Comparison of ENCODE assay signal across 16 mouse cellular contexts in genomic region chr10:80682003-80682402, GRCm38 (mm10). TPM values are rescaled to one million over a fixed set of nuclear protein-coding genes. Genes with fewer than 3 reads are reported as not detected.
DNase-seq lines count a peak whose midpoint lies in the region; ATAC-seq and TF ChIP-seq lines count a peak whose summit lies in the region.
"Had no signal": no experiment of that assay in that cellular context is flagged by ENCODE, and none has a peak within 500 bp of the region (broad histone marks: within the 10 kb centered on the region; RNA-seq: fewer than 3 reads in every experiment).

No protein-coding gene starts in this region.

- 34% methylated on average over 6 of the region's 6 CpGs for WGBS in thymus, adult 2 months
- WGBS in bone marrow, adult 2 months = 53% methylated on average over 6 of the region's 6 CpGs
- 95% methylated on average over 6 of the region's 6 CpGs for WGBS in midbrain, embryonic 15.5 days

- H3K27ac ChIP-seq in thymus, adult 2 months (ENCODE audit: control insufficient read depth, insufficient read depth, low read length) = peak overlapping the region; percentile 94
- peak overlapping the region; percentile 12; the same call in 1 of the 2 replicates for H3K27ac ChIP-seq in bone marrow, adult 2 months (ENCODE audit: control insufficient read depth, insufficient read depth, low read depth, low read length, poor library complexity)
- H3K27ac ChIP-seq in midbrain, embryonic 15.5 days = no peak overlapping the region
- H3K27ac ChIP-seq: embryonic facial prominence, embryonic 13.5 days; kidney, embryonic 15.5 days; neural tube, embryonic 12.5 days had no signal

- no peak for TF ChIP-seq POLR2A in thymus, adult 2 months (IDR thresholded peaks at IDR 0.05; ENCODE audit: control insufficient read depth, extremely low read depth, insufficient read depth, low read length, poor library complexity)
- TF ChIP-seq POLR2A in bone marrow, adult 2 months (IDR thresholded peaks at IDR 0.05; ENCODE audit: borderline replicate concordance, control insufficient read depth, low read depth, low read length) = no peak

- no peaks in the 10 kb centered on the region for H3K27me3 ChIP-seq in thymus, adult 2 months (ENCODE audit: control insufficient read depth, insufficient read depth, low read length)
- H3K27me3 ChIP-seq in midbrain, embryonic 15.5 days (replicated peaks) = no peaks in the 10 kb centered on the region
- H3K27me3 ChIP-seq: embryonic facial prominence, embryonic 13.5 days; kidney, embryonic 15.5 days; neural tube, embryonic 12.5 days had no signal

- H3K9ac ChIP-seq in midbrain, embryonic 15.5 days = no peak overlapping the region
- H3K9ac ChIP-seq: embryonic facial prominence, embryonic 13.5 days; forebrain, postnatal 0 days; kidney, embryonic 15.5 days; neural tube, embryonic 12.5 days had no signal

- no peak for TF ChIP-seq CTCF in thymus, adult 2 months (IDR thresholded peaks at IDR 0.05; ENCODE audit: borderline replicate concordance, control insufficient read depth, extremely low read depth, insufficient read depth, low read length, poor library complexity)
- no peak for TF ChIP-seq CTCF in bone marrow, adult 2 months (IDR thresholded peaks at IDR 0.05; ENCODE audit: control insufficient read depth, insufficient read depth, low read length)

- no peak for ATAC-seq in midbrain, embryonic 15.5 days (replicated peaks)
- ATAC-seq: forebrain, postnatal 0 days had no signal

- H3K4me2 ChIP-seq in midbrain, embryonic 15.5 days = no peak overlapping the region
- H3K4me2 ChIP-seq: embryonic facial prominence, embryonic 13.5 days; kidney, embryonic 15.5 days; neural tube, embryonic 12.5 days had no signal

- peaks cover 23% of the 10 kb centered on the region for H3K36me3 ChIP-seq in thymus, adult 2 months (ENCODE audit: control insufficient read depth, insufficient read depth, low read length)
- peaks cover 21% of the 10 kb centered on the region for H3K36me3 ChIP-seq in midbrain, embryonic 15.5 days (replicated peaks)

- peak; percentile 42 for DNase-seq in thymus, adult 2 months
- DNase-seq in thymus, adult 18-20 months = no peak
- peak; percentile 78 to 80 for DNase-seq in natural killer cell, adult 2 months (ENCODE audit: low spot score in 2 of 2)
- no peak for DNase-seq in right cerebral cortex, postnatal 10 days (ENCODE audit: low spot score in 2 of 2)
- no peak for DNase-seq in adrenal gland, adult (ENCODE audit: inconsistent age in 2 of 2, low spot score in 1 of 2)
- DNase-seq: adrenal gland, postnatal 14 days; cerebellum, adult 2 months; forebrain, postnatal 0 days; gastrocnemius, postnatal 25 days; lung, postnatal 10 days; right cerebral cortex, postnatal 25 days had no signal

- no peak overlapping the region for H3K4me3 ChIP-seq in thymus, adult 2 months (ENCODE audit: control insufficient read depth, insufficient read depth, low read length)
- no peak overlapping the region for H3K4me3 ChIP-seq in bone marrow, adult 2 months (replicated peaks; ENCODE audit: control insufficient read depth, low read depth, low read length)
- no peak overlapping the region for H3K4me3 ChIP-seq in midbrain, embryonic 15.5 days
- H3K4me3 ChIP-seq: embryonic facial prominence, embryonic 13.5 days; kidney, embryonic 15.5 days; neural tube, embryonic 12.5 days had no signal

- peaks cover 64% of the 10 kb centered on the region for H3K4me1 ChIP-seq in thymus, adult 2 months (replicated peaks; ENCODE audit: control insufficient read depth, insufficient read depth, low read length)
- peaks cover 19% of the 10 kb centered on the region for H3K4me1 ChIP-seq in bone marrow, adult 2 months (ENCODE audit: control insufficient read depth, insufficient read depth, low read length)
- peaks cover 16% of the 10 kb centered on the region for H3K4me1 ChIP-seq in midbrain, embryonic 15.5 days

- H3K9me3 ChIP-seq in midbrain, embryonic 15.5 days = no peaks in the 10 kb centered on the region
- H3K9me3 ChIP-seq: embryonic facial prominence, embryonic 13.5 days; kidney, embryonic 15.5 days; neural tube, embryonic 12.5 days had no signal

RNA-seq across cellular contexts. Expression of gene Mknk2, which starts 4.1 kb away (rescaled TPM):
- 606 and 621 TPM in 2 replicates for polyA plus RNA-seq in thymus, adult 2 months (2012; rRNA removed)
- polyA plus RNA-seq in bone marrow, adult 2 months (2011; ENCODE audit: insufficient read depth, insufficient read length, low replicate concordance, missing spikeins) = 70.5 and 89.6 TPM in 2 replicates
- 61.5 and 66.6 TPM in 2 replicates for polyA plus RNA-seq in midbrain, embryonic 15.5 days (2015; fragmentation: Nextera tagmentation; extraction: Ambion mirVana)

RNA-seq across cellular contexts. Expression of gene Mob3a, which starts 19.8 kb away (rescaled TPM):
- 252 and 261 TPM in 2 replicates for polyA plus RNA-seq in thymus, adult 2 months (2012; rRNA removed)
- 16.3 and 45.8 TPM in 2 replicates for polyA plus RNA-seq in bone marrow, adult 2 months (2011; ENCODE audit: insufficient read depth, insufficient read length, low replicate concordance, missing spikeins)
- polyA plus RNA-seq in midbrain, embryonic 15.5 days (2015; fragmentation: Nextera tagmentation; extraction: Ambion mirVana) = 63.4 and 64.3 TPM in 2 replicates

RNA-seq across cellular contexts. Expression of gene Izumo4, which starts 20.0 kb away (rescaled TPM):
- 56.4 and 66.9 TPM in 2 replicates for polyA plus RNA-seq in thymus, adult 2 months (2012; rRNA removed)
- polyA plus RNA-seq in bone marrow, adult 2 months (2011; ENCODE audit: insufficient read depth, insufficient read length, low replicate concordance, missing spikeins) = 22.9 and 33.3 TPM in 2 replicates
- polyA plus RNA-seq in midbrain, embryonic 15.5 days (2015; fragmentation: Nextera tagmentation; extraction: Ambion mirVana) = 42.9 and 50.9 TPM in 2 replicates

RNA-seq across cellular contexts. Expression of gene Btbd2, which starts 25.1 kb away (rescaled TPM):
- 94.7 and 103 TPM in 2 replicates for polyA plus RNA-seq in thymus, adult 2 months (2012; rRNA removed)
- polyA plus RNA-seq in bone marrow, adult 2 months (2011; ENCODE audit: insufficient read depth, insufficient read length, low replicate concordance, missing spikeins) = 7.0 and 22.1 TPM in 2 replicates
- 85.9 and 90.4 TPM in 2 replicates for polyA plus RNA-seq in midbrain, embryonic 15.5 days (2015; fragmentation: Nextera tagmentation; extraction: Ambion mirVana)

RNA-seq across cellular contexts. Expression of gene Csnk1g2, which starts 59.4 kb away (rescaled TPM):
- 492 and 499 TPM in 2 replicates for polyA plus RNA-seq in thymus, adult 2 months (2012; rRNA removed)
- polyA plus RNA-seq in bone marrow, adult 2 months (2011; ENCODE audit: insufficient read depth, insufficient read length, low replicate concordance, missing spikeins) = 49.9 and 75.2 TPM in 2 replicates
- 107 and 123 TPM in 2 replicates for polyA plus RNA-seq in midbrain, embryonic 15.5 days (2015; fragmentation: Nextera tagmentation; extraction: Ambion mirVana)

Comparison
In these comparisons a context has a peak if more than half of its experiments do, and no peak if none do; other contexts are left out.
1. DNase-seq: peak in thymus, adult 2 months (single experiment) and natural killer cell, adult 2 months (2 of 2); none in thymus, adult 18-20 months (0 of 2), right cerebral cortex, postnatal 10 days (0 of 2) and adrenal gland, adult (0 of 2).